Mouse (Mus musculus) ES-E14 (cell line): Measurements from ENCODE around the gene Bad. TPM values are rescaled to one million over a fixed set of nuclear protein-coding genes. Genes with fewer than 3 reads are reported as not detected.

Experiments used
- DNase-seq: peaks from one replicate; pipeline ENCODE4 v3.0.0-alpha.2; 2013; ENCODE audit warnings: low read depth, low spot score
- H3K27ac ChIP-seq: 2 replicates; pipeline ENCODE4 v1.5.1; 2012; ENCODE audit warnings: low read depth, mild to moderate bottlenecking, low read length, moderate library complexity, mixed read lengths; ENCODE audit not compliant: poor library complexity, insufficient read depth, severe bottlenecking
- H3K36me3 ChIP-seq: 2 replicates; pipeline ENCODE4 v1.6.1; 2012; ENCODE audit warnings: mild to moderate bottlenecking, low read length, moderate library complexity, mixed read lengths; ENCODE audit not compliant: control insufficient read depth, poor library complexity, insufficient read depth, severe bottlenecking
- H3K4me1 ChIP-seq, 2 experiments: fragments of 150-350 bp in 1 of 2; sonication (generic) in 1 of 2; 2 replicates each; pipeline ENCODE4 v1.6.1; 2012; ENCODE audit warnings: low read length in 2 of 2, mild to moderate bottlenecking in 1 of 2, mixed read lengths in 1 of 2; ENCODE audit not compliant: control insufficient read depth in 2 of 2, insufficient read depth in 2 of 2, poor library complexity in 1 of 2
- H3K4me3 ChIP-seq, 2 experiments: fragments of 150-350 bp in 1 of 2; sonication (generic) in 1 of 2; 2 replicates each; pipeline ENCODE4 v1.5.1; 2012; ENCODE audit warnings: low read length in 2 of 2, low read depth in 1 of 2, mild to moderate bottlenecking in 1 of 2, mixed read lengths in 1 of 2; ENCODE audit not compliant: insufficient read depth in 1 of 2, poor library complexity in 1 of 2, severe bottlenecking in 1 of 2
- H3K9ac ChIP-seq: 2 replicates; pipeline ENCODE4 v1.6.1; 2012; ENCODE audit warnings: low read depth, mild to moderate bottlenecking, low read length, mixed read lengths; ENCODE audit not compliant: poor library complexity, insufficient read depth, severe bottlenecking
- H3K9me3 ChIP-seq: fragments of 150-350 bp; sonication (generic); 2 replicates; pipeline ENCODE4 v1.6.1; 2012; ENCODE audit warnings: low read depth, mild to moderate bottlenecking, low read length; ENCODE audit not compliant: control insufficient read depth, insufficient read depth
- CHD2 ChIP-seq: IDR thresholded peaks from 2 replicates; pipeline ENCODE4 v1.6.1; 2014; ENCODE audit warnings: mild to moderate bottlenecking, low read depth, low read length, inconsistent platforms
- HCFC1 ChIP-seq: IDR thresholded peaks from 2 replicates; pipeline ENCODE4 v1.6.1; 2012; ENCODE audit warnings: low read length, inconsistent platforms, borderline replicate concordance; ENCODE audit not compliant: insufficient read depth
- MAFK ChIP-seq: IDR thresholded peaks from 2 replicates; pipeline ENCODE4 v1.6.1; 2014; ENCODE audit warnings: mild to moderate bottlenecking, low read depth, low read length, inconsistent platforms; ENCODE audit not compliant: insufficient read depth
- ZC3H11A ChIP-seq: IDR thresholded peaks from 2 replicates; pipeline ENCODE4 v1.6.1; 2012; ENCODE audit warnings: low read depth, mild to moderate bottlenecking, inconsistent platforms, low read length, borderline replicate concordance
- ZNF384 ChIP-seq: IDR thresholded peaks from 2 replicates; pipeline ENCODE4 v1.6.1; 2012; ENCODE audit warnings: low read depth, low read length, inconsistent platforms
- in situ Hi-C, 2 experiments: fragments of 600-800 bp; cut with MboI; formaldehyde crosslinking; loops; one replicate each; pipeline ENCODE4 v1.15.1; 2025; ENCODE audit warnings: low sequenced_read_pairs in 2 of 2, inconsistent platforms in 1 of 2; ENCODE audit not compliant: unreplicated experiment in 2 of 2
- total RNA-seq: library from RNA; depleted of rRNA; stranded (reverse); fragments of 300-350 nt; gene quantifications from 2 replicates; pipeline ENCODE4 v1.2.3, GENCODE M21; 2012

Bad gene
- total RNA-seq, 1 experiment, result 22.9 TPM

DNA sequence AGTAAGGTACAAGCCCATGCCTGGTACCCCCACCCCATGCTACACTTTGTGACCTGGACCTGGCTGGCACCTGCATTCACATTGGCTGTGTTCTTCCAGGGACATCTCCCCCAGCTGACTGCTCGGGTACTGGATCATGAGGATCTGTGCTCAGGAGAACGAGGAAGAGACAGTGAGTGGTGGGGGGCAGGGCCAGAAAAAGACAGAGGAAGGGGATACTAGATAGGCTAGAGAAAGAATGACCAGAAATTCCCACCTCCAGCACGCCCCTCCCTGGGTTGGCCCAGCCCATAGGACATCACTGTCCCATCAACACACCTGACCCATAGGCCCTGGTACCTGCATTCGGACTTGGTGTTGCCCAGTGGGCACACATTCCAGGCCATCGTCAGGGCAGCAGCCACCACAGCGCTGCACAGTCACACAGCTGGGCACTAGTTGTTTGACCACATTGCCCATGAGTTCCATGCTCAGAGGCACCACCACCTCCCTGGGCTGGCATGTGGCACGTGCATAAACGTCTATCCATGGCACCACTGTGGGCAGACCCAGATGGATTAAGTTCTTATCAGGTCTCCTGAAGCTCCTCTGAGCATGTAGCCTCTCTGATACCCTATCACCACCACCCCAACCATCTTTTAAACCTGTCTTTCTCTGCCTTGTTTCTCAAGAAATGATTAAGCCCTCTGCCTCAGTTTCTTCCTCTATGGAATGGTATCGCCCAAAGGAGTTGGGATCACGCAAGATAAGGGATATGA lies 44.5 kb downstream of the Bad start:
- TF ChIP-seq ZC3H11A (no peak), CHD2 (no peak), MAFK (no peak), HCFC1 (no peak), ZNF384 (no peak)
- Histone ChIP-seq H3K9ac (no peak overlapping the region; the same call in 1 of the 2 replicates), H3K36me3 (peaks cover 20% of the 10 kb centered on the region), H3K4me1 (peaks cover 0 to 17% of the 10 kb centered on the region in 2 experiments; a peak in 2 of 4 replicates), H3K27ac (no peak overlapping the region), H3K9me3 (no peaks in the 10 kb centered on the region), H3K4me3 (peak overlapping the region; percentile 83 to 92)
- in situ Hi-C loops, result no loop called here
- no peak for DNase-seq

DNA sequence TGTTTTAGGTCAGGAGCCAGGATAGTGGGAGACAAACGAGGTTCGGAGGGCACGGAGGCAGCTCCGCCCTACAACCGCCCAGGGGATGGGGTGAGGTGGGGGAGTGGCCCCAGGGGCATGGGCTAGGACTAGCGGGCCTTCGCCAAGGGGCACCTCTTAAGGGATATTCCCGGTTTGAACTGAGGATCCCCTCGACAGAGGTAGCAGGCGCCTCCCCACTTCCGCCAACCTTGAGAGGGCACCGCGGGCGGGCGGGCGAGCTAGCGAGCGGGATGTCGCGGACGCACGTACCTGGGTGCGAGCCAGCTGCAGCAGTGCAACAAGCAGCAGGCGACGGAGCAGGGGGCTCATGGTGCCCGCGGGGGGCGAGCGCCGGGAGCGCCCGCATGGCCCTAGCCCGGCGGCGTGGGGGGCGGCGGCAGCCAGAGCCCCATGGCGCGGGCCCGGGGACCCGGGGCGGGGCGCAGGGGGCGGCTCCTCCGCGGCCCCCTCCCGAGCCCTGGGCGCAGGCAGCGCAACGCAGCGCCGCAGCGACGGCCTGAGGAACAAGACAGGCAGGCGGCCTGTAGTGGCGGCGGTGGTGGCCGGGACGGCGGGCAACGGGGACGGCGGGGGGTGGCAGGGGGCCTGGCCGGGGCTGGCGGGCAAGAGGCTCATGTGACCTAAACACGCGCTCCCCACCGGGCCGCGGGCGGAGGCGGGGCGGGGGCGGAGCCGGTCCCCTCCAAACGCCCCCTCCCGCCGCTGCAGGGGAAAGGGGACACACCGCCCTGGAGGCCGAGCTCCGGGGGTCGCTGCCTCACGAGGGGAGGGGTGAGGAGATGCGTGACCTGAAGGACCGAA lies 45.6 kb downstream of the Bad start, which contains the start of gene Vegfb:
Gene Vegfb (minus strand): TSS at position 591 of the 843 bp plus-strand sequence.
- in situ Hi-C loops, result no loop called here

GRCm38 (mm10) chr19:6987904-6988285 lies 46.2 kb downstream of the Bad start:
- DNase-seq, result no peak
- in situ Hi-C loops, result no loop called here
- Histone ChIP-seq H3K9ac (peak overlapping the region; percentile 8; the same call in 1 of the 2 replicates), H3K4me1 (peaks cover 4 to 17% of the 10 kb centered on the region in 2 experiments; a peak in 3 of 4 replicates), H3K4me3 (peak overlapping the region; percentile 83 to 92), H3K27ac (no peak overlapping the region), H3K9me3 (no peaks in the 10 kb centered on the region), H3K36me3 (peaks cover 14% of the 10 kb centered on the region)
- TF ChIP-seq CHD2, result no peak
- TF ChIP-seq ZC3H11A, result no peak
- TF ChIP-seq ZNF384, result no peak
- TF ChIP-seq MAFK, result no peak
- no peak for TF ChIP-seq HCFC1

More for the DNA sequence above, 45.6 kb downstream of the Bad start, which contains the start of gene Vegfb:
- peak within 1 kb of the TSS; percentile 86 for H3K9ac ChIP-seq
- peaks cover 4 to 17% of the 10 kb centered on the region in 2 experiments; a peak in 3 of 4 replicates for H3K4me1 ChIP-seq
- no peak for TF ChIP-seq HCFC1
- TF ChIP-seq ZNF384, result no peak
- TF ChIP-seq CHD2, result no peak
- TF ChIP-seq MAFK, result no peak
- no peak for TF ChIP-seq ZC3H11A
- peak within 1 kb of the TSS; percentile 19; the same call in 1 of the 2 replicates for H3K27ac ChIP-seq
- H3K36me3 ChIP-seq, result peaks cover 17% of the 10 kb centered on the region
- peak within 1 kb of the TSS; percentile 83 to 92 for H3K4me3 ChIP-seq
- H3K9me3 ChIP-seq, result no peaks in the 10 kb centered on the region
- DNase-seq, result no peak

GRCm38 (mm10) chr19:6989251-6989650 lies 47.6 kb downstream of the Bad start:
- no peak for TF ChIP-seq CHD2
- TF ChIP-seq ZC3H11A, result no peak
- no peak for TF ChIP-seq ZNF384
- TF ChIP-seq MAFK, result no peak
- no peak for TF ChIP-seq HCFC1
- in situ Hi-C loops, result no loop called here
- H3K9ac ChIP-seq, result no peak overlapping the region
- peaks cover 5% of the 10 kb centered on the region; the same call in 1 of the 2 replicates for H3K36me3 ChIP-seq
- peaks cover 4 to 23% of the 10 kb centered on the region in 2 experiments; a peak in 3 of 4 replicates for H3K4me1 ChIP-seq
- no peak overlapping the region for H3K4me3 ChIP-seq
- DNase-seq, result no peak
- H3K27ac ChIP-seq, result no peak overlapping the region
- no peaks in the 10 kb centered on the region for H3K9me3 ChIP-seq
